Mouse (Mus musculus): ENCODE results near the gene Hipk3. TPM values are rescaled to one million over a fixed set of nuclear protein-coding genes. Genes with fewer than 3 reads are reported as not detected.
A peak's percentile ranks its signal among the peaks of the same experiment; 100 is the strongest.

Hipk3 gene
- polyA plus RNA-seq, 1 experiment: 46.2 TPM

DNA sequence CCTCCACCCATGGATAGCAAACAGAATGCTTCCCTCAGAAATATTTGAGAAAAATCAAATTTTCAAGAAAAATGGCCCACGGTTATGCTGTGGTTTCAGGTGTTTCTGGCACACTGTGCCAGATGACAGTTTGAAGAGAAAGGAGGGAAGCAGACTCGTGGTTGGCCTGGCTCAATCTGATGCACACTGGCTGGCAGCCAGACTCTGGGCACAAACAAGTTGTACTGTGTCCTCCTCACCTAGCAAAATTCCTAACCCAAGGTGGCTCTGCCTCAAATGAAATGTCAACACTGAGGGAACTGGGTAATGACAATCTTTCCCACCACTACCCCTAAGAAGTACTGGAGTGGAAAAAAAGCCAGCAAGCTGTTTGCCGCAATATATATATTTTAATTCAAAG, 68.1 kb downstream of the Hipk3 start:
- 59% methylated on average over 3 of the region's 3 CpGs for WGBS
- no peaks in the 10 kb centered on the region for H3K4me1 ChIP-seq (ENCODE audit: control insufficient read depth, insufficient read depth, low read length)
- no peak for TF ChIP-seq POLR2A (IDR thresholded peaks at IDR 0.05; ENCODE audit: borderline replicate concordance, extremely low read depth, low read depth, low read length)
- no peak for TF ChIP-seq CTCF (IDR thresholded peaks at IDR 0.05; ENCODE audit: insufficient read depth, low read length)
- H3K4me3 ChIP-seq (replicated peaks; ENCODE audit: extremely low read depth, low read depth, low read length): no peak overlapping the region
- DNase-seq: no peak

DNA sequence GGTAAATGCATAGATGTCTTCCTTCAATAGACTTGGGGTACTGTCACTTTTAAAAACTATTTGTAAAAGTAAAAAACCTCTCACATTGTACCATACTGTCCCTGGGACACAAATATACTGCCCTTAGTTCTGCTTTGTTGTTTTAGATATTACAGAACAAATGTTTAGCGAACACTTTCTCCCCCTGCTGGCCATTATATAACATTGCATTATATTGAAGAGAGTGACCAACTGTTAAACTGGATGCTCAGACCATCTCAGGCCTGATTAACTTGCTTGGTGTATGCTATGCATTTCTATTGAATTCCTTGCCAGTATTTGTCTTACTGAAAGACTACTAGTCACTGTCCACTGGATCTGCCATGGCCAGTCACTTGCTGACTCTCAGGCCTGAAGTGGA, 72.0 kb downstream of the Hipk3 start:
- 4% methylated on average over 1 of the region's 1 CpGs for WGBS
- Histone ChIP-seq H3K4me3 (replicated peaks; ENCODE audit: extremely low read depth, low read depth, low read length) (no peak overlapping the region), H3K4me1 (ENCODE audit: control insufficient read depth, insufficient read depth, low read length) (no peaks in the 10 kb centered on the region)
- DNase-seq: no peak
- TF ChIP-seq POLR2A (IDR thresholded peaks at IDR 0.05; ENCODE audit: borderline replicate concordance, extremely low read depth, low read depth, low read length) (no peak), CTCF (IDR thresholded peaks at IDR 0.05; ENCODE audit: insufficient read depth, low read length) (peak; percentile 6; the same call in 1 of the 2 replicates)

DNA sequence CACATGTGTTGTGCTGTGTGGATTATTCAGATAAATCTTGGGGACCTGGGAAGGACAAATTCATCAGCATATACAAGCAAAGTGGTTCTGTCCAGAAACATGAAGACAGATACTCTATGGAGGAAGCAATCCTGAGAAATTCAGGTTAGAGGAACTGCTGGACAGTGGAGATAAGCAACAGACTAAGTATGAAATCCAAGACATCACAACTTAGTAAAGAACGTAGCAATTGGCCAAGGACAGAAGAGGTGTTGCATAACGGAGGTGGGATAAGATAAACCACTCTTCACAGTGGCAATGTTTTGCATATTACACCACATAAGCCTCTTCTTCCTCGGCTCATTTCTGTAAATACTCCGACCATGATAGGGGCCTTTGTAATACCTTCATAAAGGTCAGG, 73.4 kb downstream of the Hipk3 start:
- TF ChIP-seq POLR2A (IDR thresholded peaks at IDR 0.05; ENCODE audit: borderline replicate concordance, extremely low read depth, low read depth, low read length) (no peak), CTCF (IDR thresholded peaks at IDR 0.05; ENCODE audit: insufficient read depth, low read length) (no peak)
- Histone ChIP-seq H3K4me1 (ENCODE audit: control insufficient read depth, insufficient read depth, low read length) (no peaks in the 10 kb centered on the region), H3K4me3 (replicated peaks; ENCODE audit: extremely low read depth, low read depth, low read length) (no peak overlapping the region)
- DNase-seq: no peak
- WGBS: 63% methylated on average over 4 of the region's 4 CpGs

DNA sequence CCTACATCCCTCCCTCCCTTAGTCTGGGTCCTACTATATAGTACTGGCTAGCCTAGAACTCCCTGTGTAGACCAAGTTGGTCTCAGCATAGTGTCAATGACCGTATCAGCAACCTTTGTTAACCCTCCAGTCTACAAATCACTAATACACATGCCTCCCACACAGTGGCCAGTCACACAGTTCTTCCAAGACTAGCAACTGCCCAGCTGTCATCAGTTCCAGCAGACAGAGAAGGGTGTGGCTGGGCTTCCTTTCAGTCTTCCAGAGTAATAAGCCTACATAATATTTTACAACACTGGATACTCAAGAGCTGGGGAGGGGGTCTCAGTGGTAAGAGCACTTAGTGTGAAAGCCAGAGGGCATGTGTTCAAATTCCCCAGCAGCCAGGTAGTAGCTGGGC, 74.2 kb downstream of the Hipk3 start:
- WGBS: 67% methylated on average over 1 of the region's 1 CpGs
- no peaks in the 10 kb centered on the region for H3K4me1 ChIP-seq (ENCODE audit: control insufficient read depth, insufficient read depth, low read length)

DNA sequence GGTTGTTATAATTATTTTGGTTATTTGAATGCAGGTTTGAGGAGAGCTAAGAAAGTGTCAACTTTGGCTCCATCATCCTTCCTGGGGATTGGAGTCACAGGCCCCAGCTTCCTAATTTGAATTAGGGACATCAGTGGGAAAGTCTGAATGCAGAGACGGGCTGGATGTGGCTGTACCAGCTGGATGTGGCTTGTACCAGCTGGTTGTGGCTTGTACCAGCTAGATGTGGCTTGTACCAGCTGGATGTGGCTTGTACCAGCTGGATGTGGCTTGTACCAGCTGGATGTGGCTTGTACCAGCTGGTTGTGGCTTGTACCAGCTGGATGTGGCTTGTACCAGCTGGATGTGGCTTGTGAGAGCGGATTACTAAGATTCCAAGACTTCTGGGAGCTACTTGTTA, 74.8 kb downstream of the Hipk3 start:
- WGBS: 70% methylated on average over 2 of the region's 2 CpGs
- Histone ChIP-seq H3K4me1 (ENCODE audit: control insufficient read depth, insufficient read depth, low read length) (no peaks in the 10 kb centered on the region), H3K4me3 (replicated peaks; ENCODE audit: extremely low read depth, low read depth, low read length) (no peak overlapping the region)
- TF ChIP-seq CTCF (IDR thresholded peaks at IDR 0.05; ENCODE audit: insufficient read depth, low read length) (no peak), POLR2A (IDR thresholded peaks at IDR 0.05; ENCODE audit: borderline replicate concordance, extremely low read depth, low read depth, low read length) (no peak)
- DNase-seq: no peak

More for the DNA sequence above, 74.2 kb downstream of the Hipk3 start:
- no peak for DNase-seq
- no peak overlapping the region for H3K4me3 ChIP-seq (replicated peaks; ENCODE audit: extremely low read depth, low read depth, low read length)
- no peak for TF ChIP-seq POLR2A (IDR thresholded peaks at IDR 0.05; ENCODE audit: borderline replicate concordance, extremely low read depth, low read depth, low read length)
- TF ChIP-seq CTCF (IDR thresholded peaks at IDR 0.05; ENCODE audit: insufficient read depth, low read length): no peak

DNA sequence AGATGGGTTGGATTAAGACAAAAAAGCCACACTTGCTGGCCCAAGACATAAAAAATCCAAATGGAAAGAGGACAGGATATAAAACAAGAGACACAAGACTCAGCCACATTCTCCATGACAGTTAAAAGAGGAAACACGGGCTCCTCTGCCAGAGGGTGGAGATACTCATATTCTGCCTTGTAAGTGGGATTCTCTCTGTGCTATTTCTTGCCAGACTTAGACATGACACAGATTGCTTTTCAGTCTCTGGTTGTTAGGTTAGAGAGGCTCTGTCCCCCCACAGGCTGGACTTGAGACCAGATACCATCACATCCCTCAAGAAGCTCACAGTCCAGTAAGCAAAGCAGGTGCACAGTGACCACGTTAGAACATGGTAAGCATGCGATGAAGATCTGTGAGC, 81.2 kb downstream of the Hipk3 start:
- 80% methylated on average over 3 of the region's 3 CpGs for WGBS
- TF ChIP-seq POLR2A (IDR thresholded peaks at IDR 0.05; ENCODE audit: borderline replicate concordance, extremely low read depth, low read depth, low read length) (no peak), CTCF (IDR thresholded peaks at IDR 0.05; ENCODE audit: insufficient read depth, low read length) (no peak)
- Histone ChIP-seq H3K4me3 (replicated peaks; ENCODE audit: extremely low read depth, low read depth, low read length) (no peak overlapping the region), H3K4me1 (ENCODE audit: control insufficient read depth, insufficient read depth, low read length) (no peaks in the 10 kb centered on the region)
- DNase-seq: no peak

DNA sequence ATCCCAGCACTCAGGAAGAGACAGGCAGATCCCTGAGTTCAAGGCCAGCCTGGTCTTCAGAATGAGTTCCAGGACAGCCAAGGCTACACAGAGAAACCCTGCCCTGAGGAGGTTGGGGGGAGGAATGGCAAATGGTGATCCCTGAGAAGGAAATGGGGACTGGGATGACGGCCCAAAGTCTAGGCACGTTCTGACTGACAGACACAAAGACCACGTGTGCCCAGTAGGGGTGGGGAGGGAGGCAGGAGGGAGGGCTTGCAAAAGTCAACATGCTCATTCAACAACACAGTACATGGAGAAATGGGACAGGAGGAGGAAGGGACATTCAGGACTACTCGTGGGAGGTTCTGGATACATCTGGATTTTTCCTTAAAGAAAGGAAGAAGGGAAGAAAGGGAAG, 81.8 kb downstream of the Hipk3 start:
- 18% methylated on average over 4 of the region's 4 CpGs for whole genome bisulfite sequencing
- DNase-seq: no peak
- no peak for TF ChIP-seq CTCF (IDR thresholded peaks at IDR 0.05; ENCODE audit: insufficient read depth, low read length)
- TF ChIP-seq POLR2A (IDR thresholded peaks at IDR 0.05; ENCODE audit: borderline replicate concordance, extremely low read depth, low read depth, low read length): no peak
- no peak overlapping the region for H3K4me3 ChIP-seq (replicated peaks; ENCODE audit: extremely low read depth, low read depth, low read length)
- no peaks in the 10 kb centered on the region for H3K4me1 ChIP-seq (ENCODE audit: control insufficient read depth, insufficient read depth, low read length)

DNA sequence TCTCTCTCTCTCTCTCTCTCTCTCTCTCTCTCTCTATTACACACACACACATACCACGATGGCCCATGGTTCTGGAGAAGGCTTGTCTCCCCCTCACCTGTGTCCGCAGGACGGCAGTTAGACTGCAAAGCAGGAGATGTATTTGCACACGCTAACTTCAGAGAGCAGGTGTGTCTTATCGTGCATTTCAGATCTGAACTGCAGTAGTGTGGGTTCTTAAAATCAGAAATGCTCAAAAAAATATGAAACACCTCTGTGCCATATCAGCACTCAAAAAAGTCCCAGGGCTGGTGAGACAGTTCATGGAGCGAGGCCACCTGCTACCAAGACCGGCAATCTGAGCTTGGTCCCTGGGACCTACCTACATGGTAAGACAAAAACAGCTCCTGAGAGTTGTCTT, 82.4 kb downstream of the Hipk3 start:
- H3K4me3 ChIP-seq (replicated peaks; ENCODE audit: extremely low read depth, low read depth, low read length): no peak overlapping the region
- DNase-seq: no peak
- TF ChIP-seq CTCF (IDR thresholded peaks at IDR 0.05; ENCODE audit: insufficient read depth, low read length) (no peak), POLR2A (IDR thresholded peaks at IDR 0.05; ENCODE audit: borderline replicate concordance, extremely low read depth, low read depth, low read length) (no peak)
- no peaks in the 10 kb centered on the region for H3K4me1 ChIP-seq (ENCODE audit: control insufficient read depth, insufficient read depth, low read length)
- WGBS: 85% methylated on average over 7 of the region's 7 CpGs

DNA sequence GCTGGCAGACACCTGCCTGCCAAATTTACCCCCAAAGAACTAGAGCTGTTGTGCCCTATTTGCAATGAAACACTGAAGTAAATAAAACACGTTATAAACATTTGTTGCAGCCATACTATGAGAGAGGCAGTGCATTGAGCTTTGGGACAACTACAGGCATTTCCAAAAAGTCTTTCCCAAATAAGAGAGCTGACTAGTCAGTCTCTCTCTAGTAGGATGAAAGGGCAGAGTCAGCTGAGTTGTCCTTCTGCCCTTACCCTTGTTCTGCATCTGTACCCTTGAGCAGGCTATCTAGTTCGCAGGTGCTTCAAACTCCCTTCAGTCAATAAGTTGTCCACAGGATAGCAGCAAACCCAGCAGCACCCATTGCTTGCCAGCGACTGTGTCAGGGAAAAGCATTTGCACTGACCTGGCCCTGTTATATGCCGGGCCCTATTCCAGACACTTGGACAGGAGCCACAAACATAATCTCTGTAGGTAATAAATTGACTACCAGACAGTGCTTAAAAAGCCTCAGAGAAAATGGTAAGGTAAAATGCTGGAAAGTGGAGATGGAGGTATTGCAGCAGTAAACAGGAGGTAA, 83.2 kb downstream of the Hipk3 start, which contains the start of gene D430041D05Rik:
D430041D05Rik (minus strand) TSS at position 51 of the 583 bp plus-strand sequence.
- no peak for DNase-seq

More for the DNA sequence above, 83.2 kb downstream of the Hipk3 start, which contains the start of gene D430041D05Rik:
- TF ChIP-seq CTCF (IDR thresholded peaks at IDR 0.05; ENCODE audit: insufficient read depth, low read length) (no peak), POLR2A (IDR thresholded peaks at IDR 0.05; ENCODE audit: borderline replicate concordance, extremely low read depth, low read depth, low read length) (no peak)
- H3K4me3 ChIP-seq (replicated peaks; ENCODE audit: extremely low read depth, low read depth, low read length): no peak within 1 kb of the TSS
- H3K4me1 ChIP-seq (ENCODE audit: control insufficient read depth, insufficient read depth, low read length): no peaks in the 10 kb centered on the region
- WGBS: 60% methylated on average over 4 of the region's 4 CpGs
